Mouse (Mus musculus) CH12.LX (cell line): ENCODE measurements around the gene AU015836.

Experiments
- CTCF ChIP-seq, 2 experiments: IDR thresholded peaks in 1 of 2; conservative IDR thresholded peaks in 1 of 2; 2 replicates each; pipeline ENCODE4 v1.5.1; 2011 to 2012; ENCODE audit warnings: low read depth in 2 of 2, low read length in 2 of 2, improper control_type of control experiment in 1 of 2, inconsistent platforms in 1 of 2, mild to moderate bottlenecking in 1 of 2, moderate library complexity in 1 of 2
- JUND ChIP-seq: conservative IDR thresholded peaks from 2 replicates; pipeline ENCODE4 v1.6.1; 2011; ENCODE audit warnings: low read depth, low read length, improper control_type of control experiment
- MAFK ChIP-seq: IDR thresholded peaks from 2 replicates; pipeline ENCODE4 v1.6.1; 2011; ENCODE audit warnings: low read length, improper control_type of control experiment; ENCODE audit not compliant: insufficient replicate concordance
- MAX ChIP-seq: IDR thresholded peaks from 2 replicates; pipeline ENCODE4 v1.6.1; 2011; ENCODE audit warnings: low read length, improper control_type of control experiment
- MAZ ChIP-seq: IDR thresholded peaks from 2 replicates; pipeline ENCODE4 v1.6.1; 2012; ENCODE audit warnings: low read depth, mild to moderate bottlenecking, inconsistent platforms, low read length, improper control_type of control experiment, moderate library complexity
- MEF2A ChIP-seq: IDR thresholded peaks from 2 replicates; pipeline ENCODE4 v1.6.1; 2014; ENCODE audit warnings: low read depth, mild to moderate bottlenecking, inconsistent platforms, low read length, improper control_type of control experiment, borderline replicate concordance
- POLR2AphosphoS2 ChIP-seq: IDR thresholded peaks from 2 replicates; pipeline ENCODE4 v1.6.1; 2011; ENCODE audit warnings: low read depth, low read length, improper control_type of control experiment
- RAD21 ChIP-seq: IDR thresholded peaks from 2 replicates; pipeline ENCODE4 v1.6.1; 2011; ENCODE audit warnings: low read depth, mild to moderate bottlenecking, low read length, improper control_type of control experiment, moderate library complexity
- USF1 ChIP-seq: IDR thresholded peaks from 2 replicates; pipeline ENCODE4 v1.6.1; 2014; ENCODE audit warnings: low read depth, mild to moderate bottlenecking, inconsistent platforms, low read length, improper control_type of control experiment
- ZC3H11A ChIP-seq: IDR thresholded peaks from 2 replicates; pipeline ENCODE4 v1.6.1; 2012; ENCODE audit warnings: low read depth, mild to moderate bottlenecking, inconsistent platforms, low read length, improper control_type of control experiment

GRCm38 (mm10) chrX:94022264-94022874 lies 53.9 kb downstream of the AU015836 start:
- TF ChIP-seq MEF2A (no peak), USF1 (no peak), POLR2AphosphoS2 (no peak), CTCF (conservative IDR thresholded peaks at IDR 0.05 in 1 of 2, IDR thresholded peaks at IDR 0.05 in 1 of 2; ENCODE audit: low read depth in 2 of 2, low read length in 2 of 2) (no peak), MAZ (no peak), JUND (no peak), MAX (no peak), MAFK (no peak), RAD21 (no peak), ZC3H11A (no peak)
